Mouse (Mus musculus) stomach, embryonic 16.5 days (tissue): ENCODE results near the gene Pknox2. TPM values are rescaled to one million over a fixed set of nuclear protein-coding genes. Genes with fewer than 3 reads are reported as not detected.

Source experiments
- ATAC-seq: fragments of 200-750 bp; cut with Nextera tagmentation; 2 replicates; pipeline ENCODE4 v1.8.0; 2017; ENCODE audit warnings: moderate number of reproducible peaks, moderate TSS enrichment; ENCODE audit not compliant: insufficient read depth, low FRiP score
- H3K27ac ChIP-seq: fragments of 300-500 bp; sonication (generic); 2 replicates; pipeline ENCODE4 v1.5.1; 2014; ENCODE audit warnings: low read length
- H3K27me3 ChIP-seq: fragments of 300-500 bp; sonication (generic); 2 replicates; pipeline ENCODE4 v1.6.1; 2014; ENCODE audit warnings: low read length, control low read depth, mixed read lengths; ENCODE audit not compliant: control insufficient read depth, insufficient read depth
- H3K36me3 ChIP-seq: fragments of 300-500 bp; sonication (generic); 2 replicates; pipeline ENCODE4 v1.6.1; 2014; ENCODE audit warnings: low read length; ENCODE audit not compliant: control insufficient read depth, insufficient read depth
- H3K4me1 ChIP-seq: fragments of 300-500 bp; sonication (generic); 2 replicates; pipeline ENCODE4 v1.6.1; 2014; ENCODE audit warnings: low read length, control low read depth, mixed read lengths; ENCODE audit not compliant: control insufficient read depth, insufficient read depth
- H3K4me2 ChIP-seq: fragments of 300-500 bp; sonication (generic); 2 replicates; pipeline ENCODE4 v1.6.1; 2014; ENCODE audit warnings: low read depth, low read length, mixed read lengths
- H3K4me3 ChIP-seq: fragments of 300-500 bp; sonication (generic); replicated peaks from 2 replicates; pipeline ENCODE4 v1.5.1; 2014; ENCODE audit warnings: mild to moderate bottlenecking, low read length
- H3K9ac ChIP-seq: fragments of 300-500 bp; sonication (generic); 2 replicates; pipeline ENCODE4 v1.6.1; 2014; ENCODE audit warnings: low read length
- H3K9me3 ChIP-seq: fragments of 300-500 bp; sonication (generic); replicated peaks from 2 replicates; pipeline ENCODE4 v1.6.1; 2016; ENCODE audit warnings: low read length, control low read depth; ENCODE audit not compliant: control insufficient read depth
- WGBS: fragments of 180-500 bp; shearing (Covaris S2); extraction: QIAGEN DNeasy Blood & Tissue Kit; methylation state at CpG from one replicate; pipeline ENCODE4 v1.1.7; 2014; 5-methylcytosine and 5-hydroxymethylcytosine counted together
- polyA plus RNA-seq: library from polyadenylated mRNA; unstranded; fragments of >200 nt; fragmentation: Nextera tagmentation; extraction: Ambion mirVana; gene quantifications from 2 replicates; pipeline ENCODE4 v1.2.1, GENCODE M21; 2015

The Pknox2 gene
- polyA plus RNA-seq, 1 experiment from 2014 or later = 10.2 TPM

DNA sequence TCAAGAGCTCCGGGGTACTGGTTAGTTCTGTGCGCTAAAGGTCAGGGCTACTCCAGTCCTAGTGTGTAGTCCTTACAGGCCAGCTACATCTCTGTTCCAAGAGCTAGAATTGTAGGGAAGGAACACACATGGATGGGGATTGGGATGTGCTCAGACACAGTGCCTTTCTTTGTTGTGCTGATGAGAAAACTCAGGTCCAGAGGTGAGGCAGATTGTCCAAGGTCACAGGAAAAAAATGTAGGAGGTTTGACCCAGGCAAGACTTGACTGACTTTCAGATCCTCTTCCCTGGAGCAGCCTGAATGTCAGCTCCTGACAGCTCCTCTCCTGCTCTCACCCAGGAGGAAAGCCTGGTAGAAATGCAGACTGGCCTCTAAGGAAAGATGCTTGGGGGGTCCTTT lies 29.7 kb downstream of the Pknox2 start:
- Histone ChIP-seq H3K4me1 (peaks cover 12% of the 10 kb centered on the region; the same call in 1 of the 2 replicates), H3K9ac (no peak overlapping the region), H3K36me3 (no peaks in the 10 kb centered on the region), H3K9me3 (no peaks in the 10 kb centered on the region), H3K4me3 (no peak overlapping the region), H3K4me2 (no peak overlapping the region), H3K27ac (no peak overlapping the region), H3K27me3 (no peaks in the 10 kb centered on the region)
- ATAC-seq = no peak
- WGBS = 89% methylated on average over 2 of the region's 2 CpGs

DNA sequence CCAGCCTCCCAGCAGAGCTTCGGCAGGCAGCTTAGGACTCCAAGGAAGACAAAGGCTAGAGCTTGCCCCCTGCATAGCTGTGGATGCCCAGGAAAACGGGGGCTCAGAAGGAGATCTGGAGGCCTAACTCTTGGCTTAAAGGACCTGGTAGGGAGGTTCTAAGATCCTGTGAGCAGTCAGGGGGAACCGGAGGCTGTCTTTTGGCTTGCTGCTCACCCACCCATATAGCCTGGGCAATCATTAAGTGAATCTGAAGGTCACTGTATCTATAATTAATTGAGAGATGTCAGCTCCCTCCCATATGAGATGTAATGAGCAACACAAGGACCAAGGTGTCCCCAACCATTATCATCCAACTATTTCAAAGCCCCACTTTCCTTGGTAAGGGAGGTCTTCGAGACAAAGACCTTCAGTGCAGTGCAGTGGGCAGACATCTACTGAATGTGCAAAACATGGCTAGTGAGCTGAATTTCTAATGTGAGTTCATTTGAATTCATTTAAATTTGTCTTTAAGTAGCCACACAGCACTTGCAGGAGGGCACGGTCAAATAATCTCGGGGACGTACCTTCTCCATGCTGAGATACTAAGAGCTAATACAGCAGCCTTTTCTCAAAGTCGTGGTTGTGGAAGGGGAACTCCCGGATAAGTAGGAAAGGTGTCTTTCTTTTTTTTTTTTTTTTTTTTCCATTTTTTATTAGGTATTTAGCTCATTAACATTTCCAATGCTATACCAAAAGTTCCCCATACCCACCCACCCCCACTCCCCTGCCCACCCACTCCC lies 30.4 kb downstream of the Pknox2 start:
- 89% methylated on average over 9 of the region's 9 CpGs for WGBS
- Histone ChIP-seq H3K36me3 (no peaks in the 10 kb centered on the region), H3K27me3 (no peaks in the 10 kb centered on the region), H3K9me3 (no peaks in the 10 kb centered on the region), H3K4me2 (no peak overlapping the region), H3K4me1 (peaks cover 12% of the 10 kb centered on the region; the same call in 1 of the 2 replicates), H3K4me3 (no peak overlapping the region), H3K27ac (no peak overlapping the region), H3K9ac (no peak overlapping the region)
- no peak for ATAC-seq

DNA sequence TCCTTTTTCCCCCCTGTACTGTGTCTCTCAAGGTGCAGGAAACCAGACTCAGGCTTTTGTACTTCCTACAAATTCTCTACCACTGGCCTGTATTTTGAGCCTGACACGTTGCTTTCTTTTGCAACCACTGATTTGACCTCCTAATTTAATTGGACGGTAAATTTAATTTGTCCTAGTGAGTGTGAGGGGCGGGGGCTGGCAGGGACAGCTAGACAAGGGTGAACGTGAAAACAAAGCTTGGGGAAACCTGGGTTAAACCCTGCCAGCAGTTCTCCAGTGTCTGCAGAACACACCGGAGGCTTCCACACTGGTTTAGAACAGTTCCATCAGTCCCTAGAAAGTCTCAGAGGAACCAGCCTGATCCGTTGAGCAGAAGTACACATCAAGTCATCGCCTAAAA lies 31.4 kb downstream of the Pknox2 start:
- WGBS = 77% methylated on average over 7 of the region's 7 CpGs

DNA sequence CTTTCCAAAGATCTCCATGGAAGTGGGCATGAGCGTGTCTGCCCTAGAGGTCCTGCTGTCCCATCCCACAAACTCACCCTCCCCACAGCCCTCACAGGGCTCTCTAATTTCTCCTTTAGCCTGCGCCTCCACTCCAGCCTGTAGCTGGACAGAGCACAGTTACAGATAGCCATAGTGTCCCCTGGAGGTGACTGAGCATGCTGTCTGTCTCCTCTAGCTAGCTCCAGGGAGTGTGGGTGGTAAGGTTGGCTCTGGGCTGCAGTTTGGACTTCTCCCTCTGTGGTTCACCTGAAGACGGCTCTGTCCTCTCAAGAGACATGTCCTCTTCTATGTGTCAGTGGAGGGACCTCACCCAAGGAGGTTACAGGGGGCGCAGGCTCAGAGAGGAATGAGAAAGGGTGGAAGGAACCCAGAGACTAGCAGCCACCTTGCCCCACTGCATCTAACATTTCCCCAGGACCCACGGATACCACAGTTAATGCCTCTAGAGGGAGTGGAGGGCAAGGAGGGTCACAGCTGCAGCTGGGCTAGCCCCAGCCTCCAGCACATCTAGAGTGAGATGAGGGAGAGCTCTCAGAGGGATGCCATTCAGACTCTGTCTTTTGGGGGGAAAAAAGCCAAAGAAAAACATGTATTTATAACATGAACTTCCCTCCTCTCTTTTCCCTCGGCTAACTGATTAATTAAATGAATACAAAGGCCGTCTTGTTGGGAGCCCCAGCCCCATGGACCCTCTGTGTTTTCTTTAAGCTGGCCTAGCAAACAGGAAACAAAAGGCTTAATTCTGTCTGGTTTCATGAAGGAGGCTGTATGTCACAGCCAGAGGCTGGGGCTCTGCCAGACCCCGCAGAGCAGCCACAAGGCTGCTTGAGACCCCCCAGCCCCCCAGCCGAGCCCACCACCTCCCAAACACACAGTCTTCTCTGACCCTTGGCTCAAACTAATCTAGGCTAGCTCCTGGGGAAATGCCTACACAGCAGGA lies 32.6 kb downstream of the Pknox2 start:
- Histone ChIP-seq H3K27me3 (no peaks in the 10 kb centered on the region), H3K9me3 (no peaks in the 10 kb centered on the region), H3K27ac (0 out of 2 replicates have a peak overlapping the region, but pooled peaks have one; percentile 17), H3K9ac (no peak overlapping the region), H3K36me3 (no peaks in the 10 kb centered on the region), H3K4me2 (no peak overlapping the region), H3K4me1 (peaks cover 5% of the 10 kb centered on the region; the same call in 1 of the 2 replicates), H3K4me3 (no peak overlapping the region)
- WGBS = 44% methylated on average over 9 of the region's 9 CpGs
- ATAC-seq = no peak

More for the DNA sequence above, 31.4 kb downstream of the Pknox2 start:
- no peak for ATAC-seq
- H3K4me1 ChIP-seq = peaks cover 8% of the 10 kb centered on the region; the same call in 1 of the 2 replicates
- H3K4me2 ChIP-seq = no peak overlapping the region
- H3K9me3 ChIP-seq = no peaks in the 10 kb centered on the region
- no peak overlapping the region for H3K9ac ChIP-seq
- no peaks in the 10 kb centered on the region for H3K36me3 ChIP-seq
- H3K4me3 ChIP-seq = no peak overlapping the region
- no peak overlapping the region for H3K27ac ChIP-seq
- H3K27me3 ChIP-seq = no peaks in the 10 kb centered on the region

DNA sequence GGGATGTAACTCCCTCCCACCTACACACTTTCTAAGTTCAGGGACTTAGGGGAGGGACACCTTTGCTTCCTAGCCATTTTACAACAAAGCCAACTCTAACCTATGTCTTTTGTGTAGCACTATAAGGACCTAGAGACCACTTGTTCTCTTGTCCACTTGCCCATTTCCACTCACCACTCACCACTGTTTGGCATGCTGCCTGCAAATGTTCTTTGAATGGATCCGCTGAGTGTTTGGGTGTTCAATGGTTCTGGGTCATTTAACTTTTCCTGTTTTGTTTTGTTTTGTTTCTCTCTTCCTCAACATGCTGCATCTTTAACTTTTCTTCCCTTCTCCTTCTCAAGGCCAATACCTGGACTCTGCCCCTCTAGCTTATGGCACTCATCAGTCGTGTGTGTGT lies 39.7 kb downstream of the Pknox2 start:
- Histone ChIP-seq H3K36me3 (no peaks in the 10 kb centered on the region), H3K4me3 (no peak overlapping the region), H3K4me2 (no peak overlapping the region), H3K4me1 (no peaks in the 10 kb centered on the region), H3K9me3 (no peaks in the 10 kb centered on the region), H3K27ac (no peak overlapping the region), H3K9ac (no peak overlapping the region), H3K27me3 (no peaks in the 10 kb centered on the region)
- no peak for ATAC-seq
- 72% methylated on average over 2 of the region's 2 CpGs for WGBS

DNA sequence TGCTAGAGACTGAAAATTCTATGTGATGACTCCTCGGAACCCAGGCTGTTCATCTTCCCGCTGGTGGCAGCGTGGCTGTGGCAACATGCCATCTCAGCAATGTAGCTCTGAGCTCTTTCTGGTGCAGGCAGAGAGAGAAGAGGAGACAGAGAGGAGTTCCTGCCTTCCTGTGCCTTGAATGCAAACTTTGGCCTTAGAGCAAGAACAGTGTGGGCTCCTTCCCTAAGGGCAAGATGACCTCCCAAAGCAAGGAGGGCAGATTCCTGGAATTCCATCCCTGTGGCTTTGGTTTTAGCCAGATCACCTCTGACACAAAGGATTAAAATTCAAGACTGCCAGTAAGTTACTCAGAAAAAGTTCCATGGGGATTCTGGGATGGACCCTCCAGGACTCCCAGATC lies 40.4 kb downstream of the Pknox2 start:
- H3K36me3 ChIP-seq = no peaks in the 10 kb centered on the region
- ATAC-seq = no peak
- H3K4me1 ChIP-seq = peaks cover 3% of the 10 kb centered on the region; the same call in 1 of the 2 replicates
- H3K4me2 ChIP-seq = no peak overlapping the region
- no peak overlapping the region for H3K27ac ChIP-seq
- H3K27me3 ChIP-seq = no peaks in the 10 kb centered on the region
- 68% methylated on average over 3 of the region's 3 CpGs for WGBS
- H3K9ac ChIP-seq = no peak overlapping the region
- no peak overlapping the region for H3K4me3 ChIP-seq
- no peaks in the 10 kb centered on the region for H3K9me3 ChIP-seq

DNA sequence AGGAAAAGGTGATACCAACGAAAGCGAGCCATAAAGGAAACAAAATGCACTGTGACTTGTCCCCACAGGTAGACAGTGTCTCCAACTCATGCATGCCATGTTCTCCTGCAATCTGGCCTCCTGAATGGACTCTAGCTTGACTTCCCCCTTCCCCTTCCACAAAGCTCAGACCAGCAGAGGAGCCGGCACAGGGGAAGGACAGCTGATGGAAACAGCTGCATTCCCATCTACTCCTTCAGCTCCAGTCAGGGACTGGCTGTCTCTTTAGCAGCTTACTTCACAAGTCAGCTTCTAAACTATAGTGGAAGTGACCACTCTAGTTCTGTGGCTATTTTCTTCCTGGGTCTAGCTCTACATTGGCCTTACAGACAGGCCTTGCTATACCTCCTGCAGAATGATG lies 43.0 kb downstream of the Pknox2 start:
- H3K9ac ChIP-seq = no peak overlapping the region
- WGBS = 55% methylated on average over 3 of the region's 3 CpGs
- no peaks in the 10 kb centered on the region for H3K36me3 ChIP-seq
- H3K4me3 ChIP-seq = no peak overlapping the region
- no peaks in the 10 kb centered on the region for H3K9me3 ChIP-seq
- no peaks in the 10 kb centered on the region for H3K27me3 ChIP-seq
- H3K4me1 ChIP-seq = peaks cover 20% of the 10 kb centered on the region; the same call in 1 of the 2 replicates
- H3K27ac ChIP-seq = no peak overlapping the region
- no peak for ATAC-seq
- no peak overlapping the region for H3K4me2 ChIP-seq

DNA sequence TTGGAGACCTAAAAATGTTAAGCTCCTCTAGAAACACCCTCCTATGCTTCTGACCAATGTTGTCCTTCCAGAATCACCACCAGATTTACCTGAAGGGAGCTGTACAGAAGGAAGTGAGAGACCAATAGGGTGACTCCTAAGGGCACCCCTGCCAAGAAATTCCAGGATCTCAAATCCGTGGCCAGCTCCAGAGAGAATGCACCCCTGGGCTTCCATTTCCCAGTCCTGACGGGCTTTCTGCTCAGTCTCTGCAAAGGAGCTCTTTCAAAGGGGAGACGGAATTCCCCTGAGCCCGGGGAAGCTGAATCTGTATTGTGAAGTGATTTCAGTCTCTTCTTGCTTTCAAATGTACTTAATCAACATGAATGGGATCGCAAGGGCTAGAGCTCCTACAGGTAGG lies 43.4 kb downstream of the Pknox2 start:
- no peak for ATAC-seq
- no peaks in the 10 kb centered on the region for H3K36me3 ChIP-seq

More for the DNA sequence above, 43.4 kb downstream of the Pknox2 start:
- Histone ChIP-seq H3K27ac (no peak overlapping the region), H3K4me3 (no peak overlapping the region), H3K27me3 (no peaks in the 10 kb centered on the region), H3K4me1 (peaks cover 20% of the 10 kb centered on the region; the same call in 1 of the 2 replicates), H3K4me2 (no peak overlapping the region), H3K9ac (no peak overlapping the region), H3K9me3 (no peaks in the 10 kb centered on the region)
- 48% methylated on average over 5 of the region's 5 CpGs for WGBS
